Mouse (Mus musculus): ENCODE measurements around the gene Rimkla.
"Not testable (repeated sequence)": the region's sequence is repeated elsewhere in the genome, so short reads cannot be mapped to it uniquely, and the experiment has no call there.

Rimkla gene

DNA sequence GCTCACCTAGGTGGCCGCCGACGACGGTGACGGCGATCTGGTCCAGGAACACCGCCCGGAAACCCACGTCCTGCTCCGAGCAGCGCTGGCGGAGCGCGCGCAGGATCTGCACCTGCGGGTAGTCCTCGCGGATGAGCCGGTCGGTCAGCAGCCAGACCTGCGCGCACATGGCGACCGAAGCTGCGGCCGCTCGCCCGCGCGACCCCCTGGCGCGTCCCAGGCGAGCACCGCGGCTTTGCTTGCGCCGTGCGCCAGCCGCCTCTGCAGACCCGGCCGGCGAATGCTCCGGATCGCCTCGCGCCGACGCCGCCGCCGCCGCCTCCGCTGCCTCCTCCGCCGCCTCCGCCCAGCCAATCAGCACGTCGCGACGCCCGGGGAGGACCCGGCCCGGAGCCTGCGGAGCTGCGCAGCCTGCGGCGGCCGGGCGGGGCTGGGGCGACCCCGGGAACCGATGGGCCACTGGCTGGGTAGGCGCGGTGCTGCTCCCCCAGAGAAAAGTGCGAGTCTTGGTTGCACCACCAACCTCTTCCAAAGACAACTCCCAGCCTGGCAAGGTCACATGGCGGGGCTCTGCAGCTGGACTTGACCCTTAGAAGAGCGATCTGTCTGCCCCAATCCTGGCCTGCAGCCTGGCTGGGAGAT is at the start of gene Rimkla:
Gene Rimkla, minus strand, starts transcription at position 338 of the 642 bp plus-strand sequence.
- in situ Hi-C loops (cut with MboI, MseI): no loop called here

DNA sequence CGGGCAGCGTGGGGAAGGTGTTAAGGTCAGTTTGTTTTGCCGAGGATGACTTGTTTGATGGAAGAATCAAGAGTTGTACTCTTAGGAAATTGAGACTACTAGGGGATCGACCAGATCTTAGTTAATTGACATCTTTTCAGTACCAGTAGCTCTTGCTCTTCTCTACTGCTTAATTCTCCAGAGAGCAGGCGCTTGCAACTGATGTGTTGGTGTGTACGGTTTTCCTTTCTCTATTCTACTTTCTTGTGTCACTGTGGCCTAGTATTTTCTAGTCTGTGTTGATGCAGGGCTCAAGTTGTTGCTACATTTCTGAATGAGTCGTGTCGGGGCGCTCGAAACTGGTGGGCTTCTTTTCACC is 48.1 kb upstream of the Rimkla start:
- in situ Hi-C loops (cut with MboI, MseI): no loop called here

DNA sequence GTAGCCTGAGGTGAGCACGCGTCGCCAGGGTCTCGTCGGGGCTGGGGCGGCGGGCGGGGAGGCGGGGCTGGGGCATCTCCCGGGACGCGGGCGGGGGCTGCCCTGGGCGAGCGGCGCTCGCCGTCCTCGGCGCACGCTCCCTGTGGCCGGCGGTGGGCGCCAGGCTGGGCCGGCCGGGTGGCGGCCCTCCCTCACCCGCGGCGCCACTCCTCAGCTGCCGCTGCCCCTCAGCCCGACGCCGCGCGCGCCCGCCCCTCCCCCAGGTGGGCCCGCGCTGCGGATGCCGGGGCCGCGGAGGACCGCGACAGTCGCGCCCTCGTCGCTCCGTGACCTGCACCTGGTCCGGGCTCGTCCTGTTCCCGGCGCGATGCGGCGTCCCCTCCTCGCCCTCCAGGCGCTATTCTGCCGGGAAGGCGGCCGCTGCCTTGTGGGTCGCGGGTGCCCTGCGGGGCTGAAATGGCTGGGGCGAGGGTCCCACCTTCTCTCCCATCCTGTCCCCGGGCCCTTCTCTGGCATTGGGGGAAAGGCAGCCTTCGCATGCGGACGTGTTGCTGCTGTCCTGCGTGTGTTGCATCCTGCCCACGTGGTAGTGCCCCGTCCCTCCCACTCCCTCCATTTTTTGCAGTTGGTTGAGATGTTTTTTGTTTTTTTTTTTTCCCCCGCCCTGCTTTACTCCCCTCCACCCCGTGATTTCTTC is 47.6 kb upstream of the Rimkla start:
- in situ Hi-C loops (cut with MboI, MseI): no loop called here

DNA sequence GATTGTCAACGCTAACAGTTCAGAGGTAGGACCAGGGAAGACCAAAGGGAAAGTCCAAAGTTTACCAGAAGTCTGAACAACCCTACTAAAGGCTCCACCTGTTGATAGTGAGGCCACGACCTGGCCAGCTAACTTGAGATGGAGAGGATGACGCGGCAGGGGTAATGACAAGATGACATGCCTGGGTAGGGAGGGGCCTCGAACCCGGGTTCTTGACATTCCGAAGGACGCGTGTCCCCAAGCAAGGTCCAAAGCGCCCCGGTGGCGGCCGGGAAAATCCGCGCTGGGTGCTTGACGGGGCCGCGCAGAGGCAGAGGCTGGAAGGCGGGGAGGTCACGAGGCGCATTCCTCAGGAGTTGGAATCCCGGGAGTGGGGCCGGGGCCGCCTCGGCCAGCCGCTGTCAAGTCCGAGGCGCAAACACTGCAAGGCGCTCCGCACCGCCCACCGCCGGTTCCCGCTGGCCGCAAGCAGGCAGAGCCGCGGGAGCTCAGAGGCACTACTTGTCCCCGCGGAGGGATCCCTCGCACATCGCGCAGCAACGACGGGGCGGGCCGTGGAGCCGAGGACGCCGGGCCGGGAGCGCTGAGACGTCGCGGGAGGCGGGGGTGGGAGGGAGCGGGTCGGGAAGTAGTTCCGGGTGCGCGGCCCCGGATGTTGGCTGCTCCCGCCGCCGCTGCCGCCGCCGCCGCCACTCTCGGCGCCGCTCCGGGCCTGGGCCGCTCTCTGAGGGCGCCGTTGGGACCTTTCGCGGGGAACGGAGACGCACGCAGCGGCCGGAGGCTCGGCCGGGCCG is 46.8 kb upstream of the Rimkla start, which contains the start of gene Frg2f1:
Gene Frg2f1, minus strand, starts transcription at position 499 of the 794 bp plus-strand sequence.
- in situ Hi-C loops (cut with MboI, MseI): no loop called here

DNA sequence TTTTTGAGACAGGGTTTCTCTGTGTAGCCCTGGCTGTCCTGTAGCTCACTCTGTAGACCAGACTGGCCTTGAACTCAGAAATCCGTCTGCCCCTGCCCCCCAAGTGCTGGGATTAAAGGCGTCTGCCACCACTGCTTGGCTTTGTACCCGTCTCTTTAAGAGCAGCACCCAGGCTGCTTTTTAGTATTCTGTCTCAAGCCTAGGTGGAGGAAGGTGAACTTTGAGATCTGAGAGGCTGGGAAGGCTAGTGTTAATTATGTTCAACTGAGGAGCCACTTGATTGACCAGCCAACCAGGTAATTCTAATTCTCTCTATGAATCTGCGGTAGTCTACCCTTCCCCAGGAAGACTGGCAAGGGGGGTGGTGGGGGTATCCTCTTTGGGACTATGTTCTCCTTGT is 45.0 kb upstream of the Rimkla start:
- in situ Hi-C loops (cut with MboI, MseI): no loop called here

DNA sequence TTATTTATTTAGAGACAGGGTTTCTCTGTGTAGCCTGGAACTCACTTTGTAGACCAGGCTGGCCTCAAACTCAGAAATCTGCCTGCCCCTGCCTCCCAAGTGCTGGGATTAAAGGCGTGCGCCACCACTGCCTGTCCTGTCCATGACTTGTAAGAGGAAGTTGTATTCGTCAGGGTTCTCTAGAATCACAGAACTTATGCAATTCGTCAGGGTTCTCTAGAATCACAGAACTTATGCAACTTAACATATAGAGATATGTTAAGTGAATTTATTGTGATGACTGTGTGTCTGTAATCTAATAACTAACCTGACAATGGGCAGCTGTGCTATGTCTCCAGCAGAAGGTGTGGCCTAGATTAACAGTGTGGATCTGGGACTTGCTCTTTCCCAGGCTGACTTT is 44.2 kb upstream of the Rimkla start, which contains the start of gene Foxj3:
Gene Foxj3, plus strand, starts transcription at position 390 of the 400 bp plus-strand sequence.
- in situ Hi-C loops (cut with MboI, MseI): not testable (repeated sequence)

DNA sequence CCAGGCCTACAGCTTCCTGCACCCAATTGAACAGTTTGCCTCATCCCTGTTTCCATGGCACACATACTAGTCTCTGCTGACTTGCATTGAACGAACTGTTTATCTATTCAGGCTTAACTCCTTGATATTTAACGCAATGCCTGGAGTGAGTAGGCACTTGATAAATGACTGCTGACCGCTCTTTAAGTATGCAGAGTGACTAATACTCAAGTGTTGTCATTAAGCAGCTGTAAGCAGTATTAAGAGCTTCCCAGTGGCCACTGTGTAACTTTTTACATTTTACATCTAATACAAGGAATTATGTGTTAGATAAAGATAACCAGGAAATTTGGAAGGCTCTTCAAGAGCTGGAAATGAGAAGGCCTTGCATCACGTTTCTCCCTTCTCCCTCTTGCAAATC is 42.7 kb upstream of the Rimkla start:
- in situ Hi-C loops (cut with MboI, MseI): no loop called here

DNA sequence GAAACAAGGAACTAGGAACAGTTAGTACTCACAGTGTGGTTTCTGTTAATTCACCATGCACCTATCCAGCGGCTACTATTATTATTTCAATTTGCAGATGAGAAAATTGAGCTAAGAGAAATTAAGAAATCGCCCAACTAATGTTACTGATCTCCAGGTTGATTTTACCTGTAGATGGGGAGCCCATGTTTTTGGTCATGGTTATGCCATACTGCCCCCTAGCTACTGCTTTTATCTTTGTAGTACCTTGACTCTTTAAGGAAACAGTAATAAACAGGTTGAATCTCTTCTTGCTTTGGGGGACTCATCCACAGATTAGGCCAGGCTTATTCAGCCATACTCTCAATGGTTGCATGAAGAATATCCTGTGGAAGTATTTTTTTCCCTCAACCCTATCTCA is 39.4 kb upstream of the Rimkla start:
- in situ Hi-C loops (cut with MboI, MseI): no loop called here

DNA sequence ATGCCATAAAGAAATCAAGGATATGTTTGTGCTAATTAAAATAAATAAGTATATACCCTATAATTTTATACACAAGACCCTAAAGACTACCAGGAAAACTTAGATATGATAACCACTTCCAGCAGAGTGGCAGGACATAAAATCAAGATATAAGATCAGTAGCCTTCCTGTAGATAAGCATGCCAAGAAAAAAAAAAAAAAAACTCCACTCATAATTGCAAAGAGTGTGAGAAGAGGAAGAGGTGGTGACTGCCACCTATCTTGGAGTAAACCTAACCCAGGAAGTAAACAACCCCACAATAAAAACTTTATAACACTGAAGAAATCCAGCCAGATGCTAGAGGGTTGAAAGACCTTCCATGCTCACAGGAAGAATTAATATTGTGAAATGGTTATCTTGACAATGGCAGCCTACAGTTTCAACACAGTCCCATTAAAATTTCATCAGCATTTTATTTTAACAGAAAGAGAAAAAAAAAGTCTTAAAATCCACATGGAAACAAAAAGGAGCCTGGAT is 34.0 kb upstream of the Rimkla start:
- in situ Hi-C loops (cut with MboI, MseI): no loop called here

DNA sequence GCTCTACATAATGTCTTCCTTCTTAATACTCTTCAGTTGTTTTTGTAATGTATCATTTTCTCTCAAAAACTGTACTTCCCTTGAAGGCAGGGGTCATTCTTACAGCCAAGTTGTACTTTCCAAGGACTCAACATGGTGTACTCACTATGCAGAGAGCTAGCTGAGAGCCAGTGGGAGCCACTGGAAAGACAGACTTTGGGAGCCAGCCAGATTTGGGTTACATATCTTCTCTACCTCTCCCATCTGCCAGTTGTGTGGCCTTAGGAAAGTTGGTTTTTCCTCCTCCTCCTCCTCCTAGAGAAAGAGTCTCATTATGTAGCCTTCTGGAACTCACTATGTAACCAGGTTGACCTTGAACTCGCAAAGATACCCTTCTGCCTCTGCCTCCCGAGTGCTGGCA is 32.0 kb upstream of the Rimkla start:
- in situ Hi-C loops (cut with MboI, MseI): no loop called here

DNA sequence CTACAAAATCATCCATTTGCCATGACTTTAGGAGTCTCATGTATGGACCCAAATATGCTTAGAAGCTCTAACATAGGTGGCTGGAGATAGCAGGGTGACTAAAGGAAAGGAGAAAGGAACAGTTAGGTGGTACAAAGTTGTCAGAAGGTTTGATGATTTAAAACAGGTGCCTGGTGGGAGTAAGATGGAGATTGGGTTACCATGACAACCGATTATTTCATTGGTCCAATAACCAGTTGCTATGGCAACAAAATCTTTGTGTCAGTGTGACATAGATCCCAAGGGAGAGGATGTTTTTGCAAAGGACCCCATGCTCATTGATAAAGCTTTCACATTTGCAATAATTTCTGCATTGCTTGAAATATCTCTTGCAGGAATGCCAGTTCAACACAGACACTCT is 31.6 kb upstream of the Rimkla start:
- in situ Hi-C loops (cut with MboI, MseI): no loop called here

DNA sequence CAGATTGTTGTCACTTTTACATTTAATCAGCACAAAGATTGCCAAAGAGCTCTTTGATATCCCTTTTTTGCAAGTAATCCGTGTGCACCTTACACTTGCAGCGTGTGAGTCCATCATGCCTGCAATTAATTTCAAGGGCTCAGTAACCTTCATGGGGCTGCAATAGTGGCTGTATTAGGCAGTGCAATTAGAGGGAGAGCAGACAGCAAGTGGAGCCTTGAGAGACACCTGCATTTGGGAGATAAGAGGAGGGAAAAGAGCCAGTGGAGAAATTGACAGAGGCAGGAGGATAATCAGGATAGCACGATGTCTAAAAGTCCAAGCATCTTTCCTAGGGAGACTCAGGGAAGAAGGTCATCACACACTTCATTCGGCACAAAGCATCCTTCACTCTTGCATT is 31.1 kb upstream of the Rimkla start:
- in situ Hi-C loops (cut with MboI, MseI): no loop called here

DNA sequence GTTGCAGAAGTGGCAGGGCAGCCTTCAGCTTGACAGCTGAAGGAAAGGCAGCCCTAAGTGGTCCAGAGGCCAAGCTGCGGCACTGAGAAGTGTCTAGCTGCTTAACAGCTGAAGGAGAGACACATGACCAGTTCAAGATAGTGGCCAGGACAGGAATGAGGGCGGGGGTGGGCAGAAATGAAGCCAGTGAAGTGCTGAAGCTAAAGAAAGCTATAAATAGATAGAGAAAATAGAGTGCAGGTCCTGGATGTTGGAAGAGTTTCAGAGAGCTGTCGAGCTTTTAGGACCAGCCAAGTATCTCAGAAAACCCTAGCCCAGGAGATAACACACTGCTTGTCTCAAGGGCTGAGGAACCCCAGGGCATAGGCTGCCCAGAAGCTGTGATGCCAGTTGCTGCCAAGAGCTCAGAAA is 20.3 kb upstream of the Rimkla start:
- in situ Hi-C loops (cut with MboI, MseI): no loop called here

DNA sequence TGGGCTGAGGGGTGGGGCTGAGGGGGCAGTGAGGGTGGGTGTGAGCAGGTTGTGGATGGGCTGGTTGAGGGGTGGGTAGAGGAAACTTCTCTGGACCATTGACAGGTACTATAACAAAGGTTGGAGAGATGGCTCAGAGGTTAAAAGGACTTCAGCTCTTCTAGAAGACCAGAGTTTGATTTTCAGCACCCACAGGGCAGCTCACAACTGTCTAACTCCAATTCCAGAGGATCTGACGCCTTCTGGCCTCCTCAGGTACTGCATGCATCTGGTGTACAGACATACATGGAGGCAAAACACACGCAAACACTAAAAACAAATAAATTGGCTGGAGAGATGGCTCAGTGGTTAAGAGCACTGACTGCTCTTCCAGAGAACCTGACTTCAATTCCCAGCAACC is 19.2 kb upstream of the Rimkla start:
- in situ Hi-C loops (cut with MboI, MseI): no loop called here

DNA sequence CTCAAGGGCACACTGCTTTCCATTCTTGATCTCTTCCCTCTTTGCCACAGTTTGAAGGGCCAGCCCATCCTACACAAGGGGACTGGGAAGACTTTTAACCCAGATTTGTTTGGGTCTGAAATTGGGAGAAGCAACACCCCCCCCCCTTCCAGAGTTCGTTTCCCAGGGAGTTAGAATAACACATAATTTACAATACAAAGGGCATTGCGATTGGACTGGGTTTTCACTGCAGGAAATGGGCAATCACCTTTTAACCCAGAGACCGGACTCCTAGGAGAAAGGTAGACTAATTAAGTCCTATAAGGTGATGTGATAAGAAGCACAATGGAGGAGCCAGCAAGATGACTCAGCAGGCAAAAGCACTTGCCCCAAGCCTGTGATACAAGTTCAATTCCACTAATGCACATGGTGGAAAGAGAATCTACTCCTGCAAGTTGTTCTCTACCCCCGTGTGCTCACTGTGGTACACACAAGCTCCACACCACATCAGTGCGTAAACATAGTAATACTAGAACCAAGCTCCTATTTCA is 6.0 kb upstream of the Rimkla start:
- in situ Hi-C loops (cut with MboI, MseI): no loop called here

DNA sequence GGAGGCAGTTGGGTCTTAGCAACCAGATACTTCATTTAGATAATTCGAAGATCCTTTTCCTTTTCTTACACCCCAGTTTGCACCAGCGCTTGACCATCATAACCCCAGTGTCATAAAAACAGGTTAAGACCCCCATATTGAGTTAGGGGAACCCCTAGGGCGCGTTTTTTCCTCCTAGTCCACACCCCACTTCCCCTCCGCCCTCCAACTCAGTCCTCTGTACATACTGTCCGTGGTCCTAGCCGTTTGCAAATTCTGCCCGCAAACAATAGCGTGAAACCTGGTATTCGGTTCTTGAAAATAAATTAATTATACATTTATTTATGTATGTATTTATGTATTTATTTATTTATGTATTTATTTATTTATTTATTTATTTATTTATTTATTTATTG is 502 bp upstream of the Rimkla start:
- in situ Hi-C loops (cut with MboI, MseI): no loop called here

DNA sequence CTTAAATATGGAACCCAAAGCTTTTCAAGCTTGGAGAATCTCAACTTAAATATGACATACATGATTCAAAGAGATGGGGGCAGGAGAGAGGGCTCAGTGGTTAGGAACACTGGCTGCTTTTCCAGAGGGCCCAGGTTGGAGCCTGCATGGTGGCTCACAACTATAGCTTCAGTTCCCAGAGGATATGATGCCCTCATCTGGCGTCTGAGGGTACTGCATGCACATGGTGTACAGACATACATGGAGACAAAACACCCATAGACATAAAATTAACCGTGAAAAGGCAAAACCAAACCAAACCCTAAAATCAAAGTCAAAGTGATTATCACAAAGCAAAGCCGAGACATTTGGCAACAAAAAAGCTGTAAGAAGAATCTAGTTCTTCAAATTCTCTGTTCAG is 1.6 kb downstream of the Rimkla start:
- in situ Hi-C loops (cut with MboI, MseI): no loop called here

DNA sequence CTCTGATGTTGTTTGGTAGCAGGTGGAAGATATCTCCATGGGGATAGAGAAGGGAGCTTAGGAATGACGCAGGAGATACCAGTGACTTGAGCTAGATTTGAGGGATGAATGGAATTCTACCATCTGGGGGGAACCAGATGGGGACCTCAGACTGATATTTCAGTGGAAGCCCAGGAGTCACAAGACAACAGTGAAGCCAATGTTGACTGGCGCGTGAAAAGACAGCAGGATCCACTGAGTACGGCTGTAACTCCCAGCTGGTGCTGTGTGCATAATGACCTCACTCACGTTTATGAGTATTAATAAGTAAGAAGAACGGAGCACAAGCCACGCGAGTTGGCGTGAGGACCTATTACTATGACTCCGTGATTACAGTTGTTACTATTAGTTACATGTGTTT is 2.8 kb downstream of the Rimkla start:
- in situ Hi-C loops (cut with MboI, MseI): no loop called here

DNA sequence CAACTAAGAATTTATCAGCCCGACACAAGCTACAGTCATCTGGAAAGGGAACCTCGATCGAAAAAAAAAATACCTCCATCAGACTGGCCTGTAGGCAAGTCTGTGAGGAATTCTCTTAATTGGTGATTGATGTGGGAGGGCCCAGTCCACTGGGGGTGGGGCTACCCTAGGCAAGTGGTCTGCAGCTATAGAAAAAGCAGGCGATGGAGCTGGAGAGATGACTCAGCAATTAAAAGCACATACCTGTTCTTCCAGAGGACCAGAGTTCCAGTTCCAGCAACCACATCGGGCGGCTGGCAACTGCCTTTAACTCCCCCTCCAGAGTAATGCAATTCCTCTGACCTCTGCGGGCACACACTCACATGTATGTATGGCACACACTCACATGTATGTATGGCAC is 7.5 kb downstream of the Rimkla start:
- in situ Hi-C loops (cut with MboI, MseI): no loop called here

DNA sequence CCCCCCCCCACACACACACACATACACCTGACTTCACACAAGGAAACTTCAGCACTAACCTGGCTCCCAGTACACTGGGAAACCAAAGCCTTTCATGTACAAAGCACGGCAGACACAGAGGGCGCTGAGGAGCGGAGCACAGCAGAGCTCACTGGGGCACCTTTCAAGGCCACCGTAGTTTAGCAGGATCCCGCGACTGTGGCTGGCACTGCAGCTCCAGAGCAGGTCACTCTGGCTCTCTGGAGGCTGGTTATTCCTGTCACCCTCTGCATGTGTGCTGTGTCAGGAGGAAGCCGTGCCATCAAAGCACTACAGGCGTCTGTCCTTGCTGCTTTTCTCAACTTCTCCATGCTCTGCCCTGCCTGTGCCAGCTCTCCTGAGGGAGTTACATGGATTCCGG is 9.4 kb downstream of the Rimkla start:
- in situ Hi-C loops (cut with MboI, MseI): no loop called here

DNA sequence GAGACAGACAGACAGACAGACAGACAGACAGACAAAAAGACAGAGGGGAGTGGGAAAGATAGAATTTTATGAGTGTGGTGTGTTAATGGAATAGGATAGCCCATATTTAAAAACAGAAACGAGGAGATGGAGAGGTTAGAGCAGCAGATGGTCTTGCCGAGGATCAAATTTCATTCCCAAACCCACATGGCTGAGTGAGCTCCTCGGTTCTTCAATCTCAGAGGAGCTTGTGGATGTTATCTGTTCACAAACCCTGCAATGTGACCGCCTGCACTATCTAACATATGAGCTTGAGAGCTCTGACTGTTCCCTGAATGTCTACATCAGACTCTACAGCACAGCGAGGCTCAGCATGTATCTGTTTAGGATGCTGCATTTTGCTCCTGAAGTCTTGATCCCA is 19.3 kb downstream of the Rimkla start:
- in situ Hi-C loops (cut with MboI, MseI): no loop called here

DNA sequence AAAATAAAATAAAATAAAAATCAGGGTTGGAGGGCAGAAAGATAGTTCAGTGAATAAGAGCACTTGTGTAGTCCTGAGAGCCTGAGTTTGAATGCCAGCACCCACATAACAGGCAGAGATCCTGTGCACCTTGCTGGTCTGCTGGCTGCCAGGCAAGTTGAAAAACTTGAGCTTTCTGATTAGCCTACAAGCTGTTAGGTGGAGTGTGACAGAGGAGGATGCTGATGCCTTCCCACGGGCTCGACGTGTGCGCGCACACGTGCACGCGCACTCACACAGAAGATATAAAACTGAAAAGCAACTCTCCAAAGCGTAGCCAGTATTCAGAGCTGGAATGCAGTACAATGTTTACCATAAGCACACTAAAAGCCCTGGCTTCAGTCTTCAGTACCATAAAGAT is 19.9 kb downstream of the Rimkla start:
- in situ Hi-C loops (cut with MboI, MseI): no loop called here
